Mouse (Mus musculus) midbrain, embryonic 14.5 days (tissue): ENCODE data around the gene Lzic. TPM values are rescaled to one million over a fixed set of nuclear protein-coding genes. Genes with fewer than 3 reads are reported as not detected.

Experiments used
- ATAC-seq: fragments of 200-750 bp; cut with Nextera tagmentation; 2 replicates; pipeline ENCODE4 v1.8.0; 2017; ENCODE audit warnings: moderate number of reproducible peaks, moderate library complexity; ENCODE audit not compliant: low FRiP score, low TSS enrichment
- DNase-seq: peaks from one replicate; pipeline ENCODE4 v3.0.0-alpha.2; 2015
- H3K27ac ChIP-seq: fragments of 300-500 bp; sonication (generic); replicated peaks from 2 replicates; pipeline ENCODE4 v1.5.1; 2014; ENCODE audit warnings: mild to moderate bottlenecking, low read depth, low read length, moderate library complexity
- H3K27me3 ChIP-seq: fragments of 300-500 bp; sonication (generic); 2 replicates; pipeline ENCODE4 v1.6.1; 2014; ENCODE audit warnings: low read length, control low read depth, mixed read lengths; ENCODE audit not compliant: control insufficient read depth, insufficient read depth
- H3K36me3 ChIP-seq: fragments of 300-500 bp; sonication (generic); 2 replicates; pipeline ENCODE4 v1.6.1; 2014; ENCODE audit warnings: low read length, control low read depth; ENCODE audit not compliant: control insufficient read depth, insufficient read depth
- H3K4me1 ChIP-seq: fragments of 300-500 bp; sonication (generic); 2 replicates; pipeline ENCODE4 v1.6.1; 2014; ENCODE audit warnings: mild to moderate bottlenecking, antibody characterized with exemption, low read length, control low read depth; ENCODE audit not compliant: control insufficient read depth, insufficient read depth
- H3K4me2 ChIP-seq: fragments of 300-500 bp; sonication (generic); 2 replicates; pipeline ENCODE4 v1.6.1; 2014; ENCODE audit warnings: mild to moderate bottlenecking, low read length, moderate library complexity
- H3K4me3 ChIP-seq: fragments of 300-500 bp; sonication (generic); replicated peaks from 2 replicates; pipeline ENCODE4 v1.5.1; 2014; ENCODE audit warnings: low read depth, low read length
- H3K9ac ChIP-seq: fragments of 300-500 bp; sonication (generic); replicated peaks from 2 replicates; pipeline ENCODE4 v1.6.1; 2014; ENCODE audit warnings: mild to moderate bottlenecking, low read length, moderate library complexity
- H3K9me3 ChIP-seq: fragments of 300-500 bp; sonication (generic); 2 replicates; pipeline ENCODE4 v1.6.1; 2016; ENCODE audit warnings: low read length, control low read depth, mixed read lengths; ENCODE audit not compliant: control insufficient read depth
- WGBS: fragments of 180-500 bp; shearing (Covaris S2); extraction: QIAGEN DNeasy Blood & Tissue Kit; methylation state at CpG from one replicate; pipeline ENCODE4 v1.1.7; 2014; 5-methylcytosine and 5-hydroxymethylcytosine counted together
- polyA plus RNA-seq: library from polyadenylated mRNA; unstranded; fragments of >200 nt; fragmentation: Nextera tagmentation; extraction: Ambion mirVana; gene quantifications from 2 replicates; pipeline ENCODE4 v1.2.1, GENCODE M21; 2014

Gene Lzic
- polyA plus RNA-seq, 1 experiment from 2014 or later, result 49.7 TPM

DNA sequence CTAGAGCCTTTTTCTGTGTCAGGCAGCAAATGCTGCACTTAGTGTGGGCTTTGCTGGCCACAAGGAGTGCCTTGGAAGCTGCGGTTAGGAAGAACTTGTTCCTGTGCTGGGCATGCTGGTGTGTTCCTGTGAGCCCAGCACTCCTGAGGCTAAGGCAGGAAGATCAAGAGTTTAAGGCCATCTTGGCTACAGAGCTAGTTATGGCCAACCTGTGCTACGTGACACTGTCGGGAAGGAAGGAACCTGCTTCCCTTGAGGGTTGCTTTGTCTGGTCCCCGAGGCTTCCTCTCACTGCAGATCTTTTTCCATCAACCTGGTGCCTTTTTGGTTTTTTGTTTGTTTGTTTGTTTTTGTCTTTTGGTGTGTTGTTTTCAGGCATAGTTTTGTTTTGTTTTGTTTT is 40.1 kb downstream of the Lzic start:
- no peak overlapping the region for H3K4me3 ChIP-seq
- H3K27me3 ChIP-seq, result no peaks in the 10 kb centered on the region
- H3K9ac ChIP-seq, result no peak overlapping the region
- no peak overlapping the region for H3K4me2 ChIP-seq
- H3K4me1 ChIP-seq, result peaks cover 9% of the 10 kb centered on the region; the same call in 1 of the 2 replicates
- 88% methylated on average over 4 of the region's 4 CpGs for WGBS
- H3K27ac ChIP-seq, result no peak overlapping the region
- no peak for DNase-seq
- ATAC-seq, result no peak
- no peaks in the 10 kb centered on the region for H3K9me3 ChIP-seq
- no peaks in the 10 kb centered on the region for H3K36me3 ChIP-seq

GRCm38 (mm10) chr4:149525811-149526210 is 40.8 kb downstream of the Lzic start:
- Histone ChIP-seq H3K36me3 (no peaks in the 10 kb centered on the region), H3K9me3 (no peaks in the 10 kb centered on the region), H3K4me1 (peaks cover 9% of the 10 kb centered on the region; the same call in 1 of the 2 replicates), H3K9ac (no peak overlapping the region), H3K27me3 (no peaks in the 10 kb centered on the region), H3K4me2 (no peak overlapping the region), H3K4me3 (no peak overlapping the region), H3K27ac (no peak overlapping the region)
- no peak; the same call in 1 of the 2 replicates for ATAC-seq
- WGBS, result 75% methylated on average over 6 of the region's 6 CpGs
- DNase-seq, result no peak

- DNase-seq (no peak), ATAC-seq (no peak)
- Histone ChIP-seq H3K27me3 (no peaks in the 10 kb centered on the region), H3K4me2 (no peak overlapping the region), H3K36me3 (no peaks in the 10 kb centered on the region), H3K27ac (no peak overlapping the region), H3K4me1 (peaks cover 9% of the 10 kb centered on the region; the same call in 1 of the 2 replicates), H3K4me3 (no peak overlapping the region), H3K9me3 (no peaks in the 10 kb centered on the region), H3K9ac (no peak overlapping the region)
- 36% methylated on average over 7 of the region's 7 CpGs for WGBS
Measured at GRCm38 (mm10) chr4:149526330-149526729, 41.3 kb downstream of the Lzic start.

GRCm38 (mm10) chr4:149527621-149528354 is 42.8 kb downstream of the Lzic start:
- Histone ChIP-seq H3K27ac (no peak overlapping the region), H3K4me1 (peaks cover 9% of the 10 kb centered on the region; the same call in 1 of the 2 replicates), H3K27me3 (no peaks in the 10 kb centered on the region), H3K36me3 (no peaks in the 10 kb centered on the region), H3K9me3 (no peaks in the 10 kb centered on the region), H3K9ac (no peak overlapping the region), H3K4me3 (no peak overlapping the region), H3K4me2 (no peak overlapping the region)
- WGBS, result 86% methylated on average over 15 of the region's 15 CpGs
- ATAC-seq, result no peak
- DNase-seq, result no peak

- WGBS, result 89% methylated on average over 6 of the region's 6 CpGs
- H3K27ac ChIP-seq, result no peak overlapping the region
- ATAC-seq, result no peak
Measured at GRCm38 (mm10) chr4:149529691-149530090, 44.7 kb downstream of the Lzic start.

GRCm38 (mm10) chr4:149539441-149539840 is 54.4 kb downstream of the Lzic start:
- H3K27ac ChIP-seq, result no peak overlapping the region; the same call in 1 of the 2 replicates
- 86% methylated on average over 8 of the region's 8 CpGs for WGBS
- no peaks in the 10 kb centered on the region for H3K36me3 ChIP-seq
- no peaks in the 10 kb centered on the region for H3K27me3 ChIP-seq
- DNase-seq (no peak), ATAC-seq (no peak)
- no peak overlapping the region for H3K4me3 ChIP-seq
- H3K4me2 ChIP-seq, result no peak overlapping the region
- no peak overlapping the region for H3K9ac ChIP-seq
- no peaks in the 10 kb centered on the region for H3K4me1 ChIP-seq
- H3K9me3 ChIP-seq, result no peaks in the 10 kb centered on the region

More at GRCm38 (mm10) chr4:149529691-149530090, 44.7 kb downstream of the Lzic start:
- Histone ChIP-seq H3K4me1 (peaks cover 9% of the 10 kb centered on the region; the same call in 1 of the 2 replicates), H3K9ac (no peak overlapping the region), H3K9me3 (no peaks in the 10 kb centered on the region), H3K36me3 (no peaks in the 10 kb centered on the region), H3K4me2 (no peak overlapping the region), H3K4me3 (no peak overlapping the region), H3K27me3 (no peaks in the 10 kb centered on the region)
- no peak for DNase-seq

DNA sequence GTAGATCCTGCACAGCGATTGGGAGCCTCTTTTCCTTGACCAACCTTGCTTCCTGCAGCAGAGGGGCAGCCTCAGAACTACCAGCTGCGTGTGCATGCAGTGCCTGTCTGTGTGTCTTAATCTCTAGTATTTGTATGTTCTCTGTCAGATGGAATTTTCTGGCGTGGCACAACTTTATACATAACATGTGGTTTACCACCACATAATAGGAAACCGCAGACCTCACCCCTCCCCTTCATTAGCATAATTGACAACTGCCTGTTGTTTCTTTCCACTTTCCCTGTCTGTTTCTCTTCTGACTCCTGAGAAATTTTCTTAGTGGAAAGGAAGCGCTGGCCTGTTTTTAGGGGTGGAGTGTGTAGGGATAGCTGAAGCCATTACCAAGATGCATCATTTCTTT is 56.9 kb downstream of the Lzic start:
- DNase-seq (no peak), ATAC-seq (no peak)
- H3K36me3 ChIP-seq, result peaks cover 15% of the 10 kb centered on the region
- no peak overlapping the region for H3K9ac ChIP-seq
- H3K4me3 ChIP-seq, result no peak overlapping the region
- H3K27me3 ChIP-seq, result no peaks in the 10 kb centered on the region
- WGBS, result 62% methylated on average over 5 of the region's 5 CpGs
- no peak overlapping the region for H3K27ac ChIP-seq
- no peak overlapping the region for H3K4me2 ChIP-seq
- no peaks in the 10 kb centered on the region for H3K9me3 ChIP-seq
- no peaks in the 10 kb centered on the region for H3K4me1 ChIP-seq

- H3K27me3 ChIP-seq, result no peaks in the 10 kb centered on the region
- H3K9ac ChIP-seq, result no peak overlapping the region
- WGBS, result 81% methylated on average over 12 of the region's 12 CpGs
- no peaks in the 10 kb centered on the region for H3K4me1 ChIP-seq
- no peaks in the 10 kb centered on the region for H3K9me3 ChIP-seq
- ATAC-seq, result no peak
- H3K4me2 ChIP-seq, result no peak overlapping the region
- no peak for DNase-seq
- no peak overlapping the region for H3K27ac ChIP-seq
- no peak overlapping the region for H3K4me3 ChIP-seq
- H3K36me3 ChIP-seq, result peaks cover 19% of the 10 kb centered on the region
Measured at GRCm38 (mm10) chr4:149542431-149542830, 57.4 kb downstream of the Lzic start.

DNA sequence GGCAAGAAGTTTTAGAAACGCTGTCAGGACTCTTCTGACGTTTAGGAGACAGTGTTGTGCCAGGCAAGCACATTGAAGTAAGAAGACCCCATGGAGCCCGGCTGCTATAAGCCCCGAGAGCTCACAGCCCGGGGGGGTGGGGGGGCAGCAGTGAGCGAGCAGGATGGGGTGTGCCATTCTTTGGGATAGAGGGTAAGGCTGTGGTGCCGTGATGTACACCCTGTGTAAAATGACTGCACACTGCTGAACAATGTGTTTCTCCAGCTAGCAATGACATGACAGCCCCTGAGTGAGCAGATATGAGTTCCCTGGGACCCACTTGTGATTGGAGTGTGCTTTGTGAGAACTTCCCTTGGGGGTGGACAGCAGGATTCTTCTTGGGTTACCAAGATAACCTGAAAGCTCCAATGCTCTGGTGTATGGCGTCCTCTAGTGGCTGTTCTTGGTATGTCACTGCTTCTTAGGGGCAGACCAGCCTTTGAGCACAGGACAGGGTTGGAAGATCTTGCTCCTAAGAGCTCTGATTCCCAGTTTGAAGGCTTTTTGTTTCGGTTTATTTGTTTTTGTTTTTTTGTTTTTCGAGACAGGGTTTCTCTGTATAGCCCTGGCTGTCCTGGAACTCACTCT is 58.0 kb downstream of the Lzic start:
- no peak for ATAC-seq

More for the DNA sequence above, 58.0 kb downstream of the Lzic start:
- WGBS, result 44% methylated on average over 10 of the region's 10 CpGs
- Histone ChIP-seq H3K9ac (no peak overlapping the region), H3K4me1 (no peaks in the 10 kb centered on the region), H3K36me3 (peaks cover 25% of the 10 kb centered on the region), H3K27ac (no peak overlapping the region), H3K9me3 (no peaks in the 10 kb centered on the region), H3K27me3 (no peaks in the 10 kb centered on the region), H3K4me2 (no peak overlapping the region), H3K4me3 (no peak overlapping the region)
- peak; percentile 92 for DNase-seq
